Comparison of ENCODE assay signal across 19 mouse cellular contexts in genomic region chr7:84546667-84547066, GRCm38 (mm10). TPM values are rescaled to one million over a fixed set of nuclear protein-coding genes. Genes with fewer than 3 reads are reported as not detected.
DNase-seq lines count a peak whose midpoint lies in the region; ATAC-seq and TF ChIP-seq lines count a peak whose summit lies in the region.
"Had no signal": no experiment of that assay in that cellular context is flagged by ENCODE, and none has a peak within 500 bp of the region (broad histone marks: within the 10 kb centered on the region; RNA-seq: fewer than 3 reads in every experiment).

No protein-coding gene starts in this region.

- no peak overlapping the region for H3K4me3 ChIP-seq in kidney, postnatal 0 days (replicated peaks; ENCODE audit: low read depth, low read length)
- no peak overlapping the region for H3K4me3 ChIP-seq in kidney, adult 2 months (ENCODE audit: insufficient read depth, low read depth, low read length)
- H3K4me3 ChIP-seq in hindbrain, embryonic 14.5 days (replicated peaks; ENCODE audit: low read length): no peak overlapping the region
- no peak overlapping the region for H3K4me3 ChIP-seq in neural tube, embryonic 15.5 days (replicated peaks)
- no peak overlapping the region for H3K4me3 ChIP-seq in intestine, embryonic 15.5 days (replicated peaks)
- no peak overlapping the region for H3K4me3 ChIP-seq in lung, adult 2 months (replicated peaks; ENCODE audit: extremely low read depth, low read depth, low read length)
- H3K4me3 ChIP-seq: embryonic facial prominence, embryonic 13.5 days; gastrocnemius, adult 2 months; midbrain, embryonic 10.5 days; stomach, embryonic 15.5 days had no signal

- peak; percentile 18; the same call in 1 of the 2 replicates for TF ChIP-seq CTCF in kidney, postnatal 0 days (IDR thresholded peaks at IDR 0.05; ENCODE audit: low read depth)
- TF ChIP-seq CTCF in kidney, adult 2 months (conservative IDR thresholded peaks at IDR 0.05; ENCODE audit: insufficient read depth, insufficient read length, low read depth, low read length): no peak
- no peak for TF ChIP-seq CTCF in lung, adult 2 months (IDR thresholded peaks at IDR 0.05; ENCODE audit: insufficient read depth, low read length)

- WGBS in kidney, postnatal 0 days: 22% methylated on average over 4 of the region's 4 CpGs
- WGBS in kidney, adult 2 months: 23% methylated on average over 4 of the region's 4 CpGs
- 65% methylated on average over 4 of the region's 4 CpGs for WGBS in hindbrain, embryonic 14.5 days
- 44% methylated on average over 4 of the region's 4 CpGs for WGBS in neural tube, embryonic 15.5 days
- 64% methylated on average over 4 of the region's 4 CpGs for WGBS in intestine, embryonic 15.5 days
- WGBS in lung, adult 2 months: 55% methylated on average over 4 of the region's 4 CpGs

- no peaks in the 10 kb centered on the region; the same call in 1 of the 2 replicates for H3K4me1 ChIP-seq in kidney, postnatal 0 days (replicated peaks; ENCODE audit: insufficient read depth, low read length)
- no peaks in the 10 kb centered on the region for H3K4me1 ChIP-seq in kidney, adult 2 months (ENCODE audit: control insufficient read depth, insufficient read depth, low read length)
- 0 out of 2 replicates have a peak, but pooled peaks cover 3% of the 10 kb centered on the region for H3K4me1 ChIP-seq in hindbrain, embryonic 14.5 days (replicated peaks; ENCODE audit: control insufficient read depth, insufficient read depth, low read length)
- no peaks in the 10 kb centered on the region for H3K4me1 ChIP-seq in neural tube, embryonic 15.5 days
- no peaks in the 10 kb centered on the region for H3K4me1 ChIP-seq in intestine, embryonic 15.5 days (replicated peaks)
- no peaks in the 10 kb centered on the region for H3K4me1 ChIP-seq in lung, adult 2 months (ENCODE audit: control insufficient read depth, insufficient read depth, low read length)
- H3K4me1 ChIP-seq: embryonic facial prominence, embryonic 13.5 days; midbrain, embryonic 10.5 days; stomach, embryonic 15.5 days had no signal

- H3K9me3 ChIP-seq in kidney, postnatal 0 days (replicated peaks; ENCODE audit: low read length): no peaks in the 10 kb centered on the region
- H3K9me3 ChIP-seq in hindbrain, embryonic 14.5 days (ENCODE audit: control insufficient read depth, low read length): no peaks in the 10 kb centered on the region
- no peaks in the 10 kb centered on the region for H3K9me3 ChIP-seq in neural tube, embryonic 15.5 days (replicated peaks)
- no peaks in the 10 kb centered on the region for H3K9me3 ChIP-seq in intestine, embryonic 15.5 days
- H3K9me3 ChIP-seq: embryonic facial prominence, embryonic 13.5 days; midbrain, embryonic 10.5 days; stomach, embryonic 15.5 days had no signal

- peak; percentile 72 for DNase-seq in kidney, postnatal 0 days (ENCODE audit: low spot score)
- no peak for DNase-seq in kidney, adult 2 months
- peak; percentile 84 for DNase-seq in Muller cell, postnatal 12 days (ENCODE audit: inconsistent ontology term)
- no peak for DNase-seq in hindbrain, embryonic 14.5 days (ENCODE audit: low spot score)
- no peak for DNase-seq in lung, adult 2 months
- DNase-seq: adrenal gland, postnatal 25 days; cerebellum, adult 8-10 months; gastrocnemius, adult 2 months; heart, postnatal 10 days; liver; liver, postnatal 0 days; lung, postnatal 36 days; spleen, adult 18-20 months; thymus, adult 2 months had no signal

- no peak for TF ChIP-seq POLR2A in kidney, adult 2 months (IDR thresholded peaks at IDR 0.05; ENCODE audit: low read depth, low read length)
- TF ChIP-seq POLR2A in lung, adult 2 months (IDR thresholded peaks at IDR 0.05; ENCODE audit: borderline replicate concordance, extremely low read depth, low read depth, low read length): no peak

- peak; percentile 73 for ATAC-seq in kidney, postnatal 0 days (replicated peaks; ENCODE audit: low FRiP score, low read depth)
- peak; percentile 46; the same call in 1 of the 2 replicates for ATAC-seq in hindbrain, embryonic 14.5 days (ENCODE audit: low FRiP score)
- peak; percentile 55; the same call in 1 of the 2 replicates for ATAC-seq in neural tube, embryonic 15.5 days (ENCODE audit: low FRiP score)
- ATAC-seq in intestine, embryonic 15.5 days: no peak
- ATAC-seq: liver, postnatal 0 days had no signal

- H3K27ac ChIP-seq in kidney, postnatal 0 days: no peak overlapping the region
- H3K27ac ChIP-seq in kidney, adult 2 months (ENCODE audit: insufficient read depth, low read depth, low read length): no peak overlapping the region
- H3K27ac ChIP-seq in hindbrain, embryonic 14.5 days: no peak overlapping the region
- no peak overlapping the region for H3K27ac ChIP-seq in neural tube, embryonic 15.5 days (replicated peaks)
- H3K27ac ChIP-seq in intestine, embryonic 15.5 days: no peak overlapping the region
- H3K27ac ChIP-seq: embryonic facial prominence, embryonic 13.5 days; gastrocnemius, adult 2 months; midbrain, embryonic 10.5 days; stomach, embryonic 15.5 days had no signal

- no peak overlapping the region for H3K9ac ChIP-seq in kidney, postnatal 0 days (ENCODE audit: low read depth, low read length)
- no peak overlapping the region for H3K9ac ChIP-seq in hindbrain, embryonic 14.5 days
- no peak overlapping the region for H3K9ac ChIP-seq in neural tube, embryonic 15.5 days (replicated peaks)
- H3K9ac ChIP-seq in intestine, embryonic 15.5 days: no peak overlapping the region
- H3K9ac ChIP-seq: embryonic facial prominence, embryonic 13.5 days; liver, postnatal 0 days; stomach, embryonic 15.5 days had no signal

- H3K27me3 ChIP-seq in kidney, postnatal 0 days (ENCODE audit: insufficient read depth, low read length): no peaks in the 10 kb centered on the region
- no peaks in the 10 kb centered on the region for H3K27me3 ChIP-seq in kidney, adult 2 months (replicated peaks; ENCODE audit: control insufficient read depth, insufficient read depth, low read length)
- H3K27me3 ChIP-seq in hindbrain, embryonic 14.5 days (ENCODE audit: control insufficient read depth, insufficient read depth, low read length): no peaks in the 10 kb centered on the region
- H3K27me3 ChIP-seq in neural tube, embryonic 15.5 days (replicated peaks): no peaks in the 10 kb centered on the region
- H3K27me3 ChIP-seq in intestine, embryonic 15.5 days (replicated peaks): no peaks in the 10 kb centered on the region
- H3K27me3 ChIP-seq: embryonic facial prominence, embryonic 13.5 days; stomach, embryonic 15.5 days had no signal

- H3K36me3 ChIP-seq in kidney, postnatal 0 days (ENCODE audit: insufficient read depth, low read length): no peaks in the 10 kb centered on the region
- H3K36me3 ChIP-seq in kidney, adult 2 months (ENCODE audit: control insufficient read depth, insufficient read depth, low read length): no peaks in the 10 kb centered on the region
- H3K36me3 ChIP-seq in hindbrain, embryonic 14.5 days (replicated peaks; ENCODE audit: control insufficient read depth, insufficient read depth): no peaks in the 10 kb centered on the region
- H3K36me3 ChIP-seq in neural tube, embryonic 15.5 days: no peaks in the 10 kb centered on the region
- H3K36me3 ChIP-seq in intestine, embryonic 15.5 days: no peaks in the 10 kb centered on the region
- H3K36me3 ChIP-seq: embryonic facial prominence, embryonic 13.5 days; midbrain, embryonic 10.5 days; stomach, embryonic 15.5 days had no signal

- no peak overlapping the region for H3K4me2 ChIP-seq in kidney, postnatal 0 days (ENCODE audit: low read length)
- H3K4me2 ChIP-seq in hindbrain, embryonic 14.5 days (replicated peaks): no peak overlapping the region
- H3K4me2 ChIP-seq in neural tube, embryonic 15.5 days: no peak overlapping the region
- H3K4me2 ChIP-seq in intestine, embryonic 15.5 days (replicated peaks): no peak overlapping the region
- H3K4me2 ChIP-seq: embryonic facial prominence, embryonic 13.5 days; stomach, embryonic 15.5 days had no signal

RNA-seq across cellular contexts. Expression of gene Gm2115, which starts 17.9 kb away (rescaled TPM):
- 0.62 and 0.91 TPM in 2 replicates for polyA plus RNA-seq in kidney, postnatal 0 days (2015; fragmentation: Nextera tagmentation; extraction: Ambion mirVana)
- 1.1 and 1.6 TPM in 2 replicates for polyA plus RNA-seq in kidney, adult 2 months (2012; rRNA removed)
- polyA plus RNA-seq in hindbrain, embryonic 14.5 days (2014; fragmentation: Nextera tagmentation; extraction: Ambion mirVana): 2.4 and 2.5 TPM in 2 replicates
- 3.8 and 4.2 TPM in 2 replicates for polyA plus RNA-seq in neural tube, embryonic 15.5 days (2015; fragmentation: Nextera tagmentation; extraction: Ambion mirVana)
- 0.88 and 1.00 TPM in 2 replicates for polyA plus RNA-seq in intestine, embryonic 15.5 days (2015; fragmentation: Nextera tagmentation; extraction: Ambion mirVana)
- polyA plus RNA-seq in lung, adult 2 months (2012; rRNA removed): 0.93 and 2.2 TPM in 2 replicates

RNA-seq across cellular contexts. Expression of gene Fah, which starts 59.9 kb away (rescaled TPM):
- 53.9 and 61.0 TPM in 2 replicates for polyA plus RNA-seq in kidney, postnatal 0 days (2015; fragmentation: Nextera tagmentation; extraction: Ambion mirVana)
- polyA plus RNA-seq in kidney, adult 2 months (2012; rRNA removed): 850 and 987 TPM in 2 replicates
- polyA plus RNA-seq in hindbrain, embryonic 14.5 days (2014; fragmentation: Nextera tagmentation; extraction: Ambion mirVana): 9.9 and 10.5 TPM in 2 replicates
- polyA plus RNA-seq in neural tube, embryonic 15.5 days (2015; fragmentation: Nextera tagmentation; extraction: Ambion mirVana): 12.3 and 12.6 TPM in 2 replicates
- 12.4 and 14.2 TPM in 2 replicates for polyA plus RNA-seq in intestine, embryonic 15.5 days (2015; fragmentation: Nextera tagmentation; extraction: Ambion mirVana)
- 46.4 and 51.1 TPM in 2 replicates for polyA plus RNA-seq in lung, adult 2 months (2012; rRNA removed)

Comparison
In these comparisons a context has a peak if more than half of its experiments do, and no peak if none do; other contexts are left out.
1. DNase-seq: peak in kidney, postnatal 0 days (single experiment) and Muller cell, postnatal 12 days (single experiment); none in kidney, adult 2 months (single experiment), hindbrain, embryonic 14.5 days (single experiment) and lung, adult 2 months (single experiment).
2. RNA of gene Fah, which starts 59.9 kb away (polyA plus RNA-seq): 850 to 987 TPM in kidney, adult 2 months; 53.9 to 61.0 TPM in kidney, postnatal 0 days, 46.4 to 51.1 TPM in lung, adult 2 months, 12.3 to 12.6 TPM in neural tube, embryonic 15.5 days, 12.4 to 14.2 TPM in intestine, embryonic 15.5 days and 9.9 to 10.5 TPM in hindbrain, embryonic 14.5 days; every median in the first group is over 10 times any median in the second.